Mouse (Mus musculus) monocyte, adult 59 days (primary cell): ENCODE results near the gene Timd2. TPM values are rescaled to one million over a fixed set of nuclear protein-coding genes. Genes with fewer than 3 reads are reported as not detected.

Source experiments
- total RNA-seq, 2 experiments: library from RNA; stranded (reverse); gene quantifications; one replicate each; pipeline ENCODE4 v1.2.4; 2023

Timd2 gene
- not detected for total RNA-seq

GRCm38 (mm10) chr11:46706664-46707356, at the start of gene Timd2:
Gene Timd2 (minus strand): TSS chr11:46707061.

GRCm38 (mm10) chr11:46735076-46735475, 28.2 kb upstream of the Timd2 start, which contains the start of gene Havcr1:
Gene Havcr1 (plus strand): TSS chr11:46735080.

GRCm38 (mm10) chr11:46629211-46629795, 77.6 kb downstream of the Timd2 start, which contains the start of gene Dppa1:
Gene Dppa1 (minus strand): TSS chr11:46629261.

Other genes with a start within 250 kb of the Timd2 start
- gene Gm12169, start 182.8 kb downstream of the Timd2 start, total RNA-seq, result not detected
- not detected for gene BC053393, start 135.5 kb downstream of the Timd2 start, total RNA-seq
- not detected for gene Dppa1, start 77.8 kb downstream of the Timd2 start, total RNA-seq
- under 1 TPM; 0.26 to 0.33 TPM for gene Havcr1, start 28.0 kb upstream of the Timd2 start, total RNA-seq
- 10 to 100 TPM; 19.3 to 30.7 TPM for gene Timd4, start 103.7 kb upstream of the Timd2 start, total RNA-seq